Mouse (Mus musculus) CH12.LX (cell line): ENCODE results near the gene Olfr992. TPM values are rescaled to one million over a fixed set of nuclear protein-coding genes. Genes with fewer than 3 reads are reported as not detected.

Experiments used
- DNase-seq: peaks from one replicate; pipeline ENCODE4 v3.0.0-alpha.2; 2013; ENCODE audit errors: extremely low read depth
- H3K27ac ChIP-seq: 2 replicates; pipeline ENCODE4 v1.5.1; 2012; ENCODE audit warnings: low read depth, mild to moderate bottlenecking, control low read depth, moderate library complexity; ENCODE audit not compliant: insufficient read depth
- H3K27me3 ChIP-seq: replicated peaks from 2 replicates; pipeline ENCODE3; 2012; ENCODE audit warnings: inconsistent platforms
- H3K36me3 ChIP-seq, 2 experiments: replicated peaks in 1 of 2; 2 replicates each; pipeline versions ENCODE3 to v1.6.1; 2012; ENCODE audit warnings: inconsistent platforms in 1 of 2, low read length in 1 of 2, mild to moderate bottlenecking in 1 of 2, mixed read lengths in 1 of 2, moderate library complexity in 1 of 2; ENCODE audit not compliant: control insufficient read depth in 1 of 2, insufficient read depth in 1 of 2
- H3K4me1 ChIP-seq, 2 experiments: 2 replicates each; pipeline ENCODE4 v1.6.1; 2012; ENCODE audit warnings: inconsistent platforms in 1 of 2, moderate library complexity in 1 of 2; ENCODE audit not compliant: insufficient read depth in 2 of 2, control insufficient read depth in 1 of 2
- H3K4me2 ChIP-seq: 2 replicates; pipeline ENCODE4 v1.6.1; 2012; ENCODE audit warnings: low read depth, mild to moderate bottlenecking, control low read depth; ENCODE audit not compliant: poor library complexity, insufficient read depth, severe bottlenecking
- H3K4me3 ChIP-seq, 3 experiments: fragments of 150-350 bp in 1 of 3; sonication (generic) in 1 of 3; replicated peaks in 1 of 3; 2 replicates each; pipeline versions ENCODE3 to v1.5.1; 2011 to 2012; ENCODE audit warnings: low read depth in 2 of 3, low read length in 2 of 3, mild to moderate bottlenecking in 2 of 3, moderate library complexity in 2 of 3, control low read depth in 1 of 3, improper control_type of control experiment in 1 of 3, inconsistent platforms in 1 of 3, mixed read lengths in 1 of 3; ENCODE audit not compliant: poor library complexity in 1 of 3
- H3K79me2 ChIP-seq: replicated peaks from 2 replicates; pipeline ENCODE4 v1.6.1; 2012; ENCODE audit warnings: mild to moderate bottlenecking, moderate library complexity; ENCODE audit not compliant: control insufficient read depth, poor library complexity, insufficient read depth, severe bottlenecking; ENCODE audit errors: extremely low read depth
- H3K9ac ChIP-seq: 2 replicates; pipeline ENCODE4 v1.6.1; 2012; ENCODE audit warnings: low read depth, mild to moderate bottlenecking, control low read depth, moderate library complexity; ENCODE audit not compliant: insufficient read depth
- H3K9me3 ChIP-seq: replicated peaks from 2 replicates; pipeline ENCODE3; 2012; ENCODE audit warnings: low read length, inconsistent platforms, mixed read lengths
- CHD1 ChIP-seq: IDR thresholded peaks from 2 replicates; pipeline ENCODE4 v1.6.1; 2012; ENCODE audit warnings: low read depth, low read length, improper control_type of control experiment, inconsistent platforms
- CTCF ChIP-seq, 2 experiments: IDR thresholded peaks in 1 of 2; conservative IDR thresholded peaks in 1 of 2; 2 replicates each; pipeline ENCODE4 v1.5.1; 2011 to 2012; ENCODE audit warnings: low read depth in 2 of 2, low read length in 2 of 2, improper control_type of control experiment in 1 of 2, inconsistent platforms in 1 of 2, mild to moderate bottlenecking in 1 of 2, moderate library complexity in 1 of 2
- ETS1 ChIP-seq: conservative IDR thresholded peaks from 2 replicates; pipeline ENCODE4 v1.6.1; 2012; ENCODE audit warnings: low read depth, mild to moderate bottlenecking, inconsistent platforms, low read length, improper control_type of control experiment, moderate library complexity
- GABPA ChIP-seq: IDR thresholded peaks from 2 replicates; pipeline ENCODE4 v1.6.1; 2012; ENCODE audit warnings: low read depth, low read length, improper control_type of control experiment, inconsistent platforms; ENCODE audit not compliant: insufficient replicate concordance
- HCFC1 ChIP-seq: IDR thresholded peaks from 2 replicates; pipeline ENCODE4 v1.6.1; 2012; ENCODE audit warnings: low read depth, mild to moderate bottlenecking, inconsistent platforms, low read length, improper control_type of control experiment
- IRF4 ChIP-seq: IDR thresholded peaks from 2 replicates; pipeline ENCODE4 v1.6.1; 2014; ENCODE audit warnings: low read depth, mild to moderate bottlenecking, inconsistent platforms, low read length, improper control_type of control experiment
- KAT2A ChIP-seq: IDR thresholded peaks from 2 replicates; pipeline ENCODE4 v1.6.1; 2012; ENCODE audit warnings: low read length, improper control_type of control experiment, inconsistent platforms; ENCODE audit not compliant: insufficient replicate concordance
- MAFK ChIP-seq: IDR thresholded peaks from 2 replicates; pipeline ENCODE4 v1.6.1; 2011; ENCODE audit warnings: low read length, improper control_type of control experiment; ENCODE audit not compliant: insufficient replicate concordance
- MAX ChIP-seq: IDR thresholded peaks from 2 replicates; pipeline ENCODE4 v1.6.1; 2011; ENCODE audit warnings: low read length, improper control_type of control experiment
- NELFE ChIP-seq: IDR thresholded peaks from 2 replicates; pipeline ENCODE4 v1.6.1; 2011; ENCODE audit warnings: low read depth, low read length, improper control_type of control experiment
- POLR2A ChIP-seq: IDR thresholded peaks from 2 replicates; pipeline ENCODE4 v1.6.1; 2011; ENCODE audit warnings: low read depth, mild to moderate bottlenecking, improper control_type of control experiment, low read length
- RAD21 ChIP-seq: IDR thresholded peaks from 2 replicates; pipeline ENCODE4 v1.6.1; 2011; ENCODE audit warnings: low read depth, mild to moderate bottlenecking, low read length, improper control_type of control experiment, moderate library complexity
- RCOR1 ChIP-seq: conservative IDR thresholded peaks from 2 replicates; pipeline ENCODE4 v1.6.1; 2012; ENCODE audit warnings: low read depth, mild to moderate bottlenecking, inconsistent platforms, low read length, improper control_type of control experiment
- SMC3 ChIP-seq: IDR thresholded peaks from 2 replicates; pipeline ENCODE4 v1.6.1; 2011; ENCODE audit warnings: low read depth, low read length, improper control_type of control experiment
- TCF12 ChIP-seq: IDR thresholded peaks from 2 replicates; pipeline ENCODE4 v1.6.1; 2014; ENCODE audit warnings: low read depth, mild to moderate bottlenecking, inconsistent platforms, low read length, improper control_type of control experiment
- UBTF ChIP-seq: IDR thresholded peaks from 2 replicates; pipeline ENCODE4 v1.6.1; 2012; ENCODE audit warnings: low read depth, mild to moderate bottlenecking, inconsistent platforms, low read length, improper control_type of control experiment, moderate library complexity
- USF1 ChIP-seq: IDR thresholded peaks from 2 replicates; pipeline ENCODE4 v1.6.1; 2014; ENCODE audit warnings: low read depth, mild to moderate bottlenecking, inconsistent platforms, low read length, improper control_type of control experiment
- USF2 ChIP-seq: conservative IDR thresholded peaks from 2 replicates; pipeline ENCODE4 v1.6.1; 2011; ENCODE audit warnings: low read depth, low read length, improper control_type of control experiment
- ZKSCAN1 ChIP-seq: IDR thresholded peaks from 2 replicates; pipeline ENCODE4 v1.6.1; 2012; ENCODE audit warnings: low read depth, inconsistent platforms, low read length, improper control_type of control experiment, borderline replicate concordance
- ZNF384 ChIP-seq: IDR thresholded peaks from 2 replicates; pipeline ENCODE4 v1.6.1; 2012; ENCODE audit warnings: low read depth, low read length, improper control_type of control experiment, inconsistent platforms
- dilution Hi-C: fragments of 300-500 bp; cut with MboI; formaldehyde crosslinking; loops from 2 replicates; pipeline ENCODE4 v1.14.3; 2020; ENCODE audit warnings: low sequenced_read_pairs; ENCODE audit not compliant: extremely low pct_unique_long_range_greater_than_20kb, extremely low pct_ligation_motif_present
- in situ Hi-C: fragments of 300-500 bp; cut with MboI; formaldehyde crosslinking; loops from 3 replicates; pipeline ENCODE4 v1.14.3; 2019; ENCODE audit warnings: low sequenced_read_pairs, low pct_ligation_motif_present, low pct_unique_long_range_greater_than_20kb, mixed read lengths
- polyA plus RNA-seq: library from polyadenylated mRNA; unstranded; fragments of >175 nt; gene quantifications from 2 replicates; pipeline ENCODE4 v1.2.1, GENCODE M21; 2012; ENCODE audit warnings: low read depth; ENCODE audit not compliant: insufficient read length
- total RNA-seq, 2 experiments: library from RNA; depleted of rRNA; stranded (reverse); fragments of 300-350 nt in 1 of 2; fragments of >200 nt in 1 of 2; gene quantifications; 2 replicates each; pipeline ENCODE4 v1.2.3; 2012 to 2014

The Olfr992 gene
- total and polyA plus RNA-seq, 3 experiments: not detected

- in situ Hi-C loops (no loop called here), dilution Hi-C loops (no loop called here)
- no peaks in the 10 kb centered on the region for H3K79me2 ChIP-seq
- no peak overlapping the region for H3K4me2 ChIP-seq
- DNase-seq: no peak
- no peak overlapping the region for H3K27ac ChIP-seq
- H3K4me3 ChIP-seq: no peak overlapping the region
- H3K27me3 ChIP-seq: peaks cover 5% of the 10 kb centered on the region
- H3K9ac ChIP-seq: no peak overlapping the region
- H3K4me1 ChIP-seq: no peaks in the 10 kb centered on the region
- TF ChIP-seq SMC3 (no peak), MAFK (peak; percentile 80)
- H3K9me3 ChIP-seq: no peaks in the 10 kb centered on the region
- H3K36me3 ChIP-seq: no peaks in the 10 kb centered on the region
These were observed 33.3 kb upstream of the Olfr992 start for GRCm38 (mm10) chr2:85442546-85442945.

GRCm38 (mm10) chr2:85436351-85436750, 27.1 kb upstream of the Olfr992 start, which contains the start of gene Olfr994:
Olfr994 (minus strand) TSS chr2:85436451.
- Histone ChIP-seq H3K79me2 (no peaks in the 10 kb centered on the region), H3K4me2 (no peak within 1 kb of the TSS), H3K4me1 (no peaks in the 10 kb centered on the region), H3K4me3 (no peak within 1 kb of the TSS), H3K9ac (no peak within 1 kb of the TSS), H3K36me3 (no peaks in the 10 kb centered on the region), H3K9me3 (no peaks in the 10 kb centered on the region), H3K27me3 (no peaks in the 10 kb centered on the region), H3K27ac (no peak within 1 kb of the TSS)
- TF ChIP-seq NELFE (no peak), USF1 (no peak), USF2 (no peak), POLR2A (no peak), IRF4 (no peak), KAT2A (no peak)
- DNase-seq: no peak
- in situ Hi-C loops: no loop called here
- dilution Hi-C loops: no loop called here

- no peak overlapping the region for H3K27ac ChIP-seq
- no peak for DNase-seq
- in situ Hi-C loops: no loop called here
- no peaks in the 10 kb centered on the region for H3K36me3 ChIP-seq
- H3K4me1 ChIP-seq: no peaks in the 10 kb centered on the region
- H3K9me3 ChIP-seq: no peaks in the 10 kb centered on the region
- no peak overlapping the region for H3K4me2 ChIP-seq
- TF ChIP-seq ZKSCAN1 (no peak), TCF12 (no peak), CTCF (conservative IDR thresholded peaks at IDR 0.05 in 1 of 2, IDR thresholded peaks at IDR 0.05 in 1 of 2; ENCODE audit: low read depth in 2 of 2, low read length in 2 of 2) (no peak), UBTF (no peak), RAD21 (no peak), GABPA (no peak), CHD1 (no peak), IRF4 (no peak), RCOR1 (no peak), HCFC1 (no peak), MAX (no peak), USF2 (no peak), ZNF384 (no peak), ETS1 (no peak), SMC3 (no peak)
- H3K79me2 ChIP-seq: no peaks in the 10 kb centered on the region
- peaks cover under 1% of the 10 kb centered on the region for H3K27me3 ChIP-seq
- no peak overlapping the region for H3K4me3 ChIP-seq
- H3K9ac ChIP-seq: no peak overlapping the region
- dilution Hi-C loops: no loop called here
These were observed 16.6 kb upstream of the Olfr992 start for GRCm38 (mm10) chr2:85425893-85426292.
